Mouse (Mus musculus): Measurements from ENCODE around the gene Ift88. TPM values are rescaled to one million over a fixed set of nuclear protein-coding genes. Genes with fewer than 3 reads are reported as not detected.

The Ift88 gene
- polyA plus RNA-seq, 1 experiment from 2014 or later: 18.6 TPM

- Histone ChIP-seq H3K9ac (ENCODE audit: low read length) (no peak overlapping the region), H3K27me3 (ENCODE audit: control insufficient read depth, insufficient read depth, low read length) (peaks cover 2% of the 10 kb centered on the region; the same call in 1 of the 2 replicates), H3K4me3 (ENCODE audit: low read depth, low read length) (no peak overlapping the region), H3K4me1 (ENCODE audit: control insufficient read depth, insufficient read depth, low read length) (no peaks in the 10 kb centered on the region), H3K9me3 (ENCODE audit: control insufficient read depth, low read length) (no peaks in the 10 kb centered on the region), H3K27ac (ENCODE audit: low read depth, low read length) (no peak overlapping the region), H3K36me3 (ENCODE audit: control insufficient read depth, insufficient read depth, low read length) (no peaks in the 10 kb centered on the region), H3K4me2 (ENCODE audit: low read depth) (no peak overlapping the region)
- DNase-seq (ENCODE audit: low spot score) (no peak), ATAC-seq (ENCODE audit: insufficient read depth, low FRiP score, low TSS enrichment) (no peak)
- WGBS: 67% methylated on average over 5 of the region's 5 CpGs
Observed at GRCm38 (mm10) chr14:57392278-57392677, 31.6 kb upstream of the Ift88 start.

- H3K27ac ChIP-seq (ENCODE audit: low read depth, low read length): no peak overlapping the region
- no peak for DNase-seq (ENCODE audit: low spot score)
- no peaks in the 10 kb centered on the region for H3K9me3 ChIP-seq (ENCODE audit: control insufficient read depth, low read length)
- H3K4me2 ChIP-seq (ENCODE audit: low read depth): no peak overlapping the region
- H3K4me3 ChIP-seq (ENCODE audit: low read depth, low read length): no peak overlapping the region
- H3K36me3 ChIP-seq (ENCODE audit: control insufficient read depth, insufficient read depth, low read length): no peaks in the 10 kb centered on the region
- 0 out of 2 replicates have a peak, but pooled peaks cover 3% of the 10 kb centered on the region for H3K4me1 ChIP-seq (ENCODE audit: control insufficient read depth, insufficient read depth, low read length)
- no peak overlapping the region for H3K9ac ChIP-seq (ENCODE audit: low read length)
- H3K27me3 ChIP-seq (ENCODE audit: control insufficient read depth, insufficient read depth, low read length): peaks cover 8% of the 10 kb centered on the region; the same call in 1 of the 2 replicates
- 82% methylated on average over 2 of the region's 2 CpGs for WGBS
- ATAC-seq (ENCODE audit: insufficient read depth, low FRiP score, low TSS enrichment): no peak
Observed at GRCm38 (mm10) chr14:57395470-57395869, 28.4 kb upstream of the Ift88 start.

- ATAC-seq (ENCODE audit: insufficient read depth, low FRiP score, low TSS enrichment) (no peak), DNase-seq (ENCODE audit: low spot score) (no peak)
Observed at GRCm38 (mm10) chr14:57397221-57397620, 26.6 kb upstream of the Ift88 start.

GRCm38 (mm10) chr14:57398065-57398757 is 25.7 kb upstream of the Ift88 start, which contains the start of gene Cryl1:
TSS of gene Cryl1 (minus strand) at chr14:57398529.
- 2% methylated on average over 43 of the region's 43 CpGs for WGBS
- no peaks in the 10 kb centered on the region for H3K36me3 ChIP-seq (ENCODE audit: control insufficient read depth, insufficient read depth, low read length)
- H3K4me3 ChIP-seq (ENCODE audit: low read depth, low read length): peak within 1 kb of the TSS; percentile 50
- peaks cover 8% of the 10 kb centered on the region; the same call in 1 of the 2 replicates for H3K27me3 ChIP-seq (ENCODE audit: control insufficient read depth, insufficient read depth, low read length)
- H3K4me1 ChIP-seq (ENCODE audit: control insufficient read depth, insufficient read depth, low read length): 0 out of 2 replicates have a peak, but pooled peaks cover 3% of the 10 kb centered on the region
- H3K9me3 ChIP-seq (ENCODE audit: control insufficient read depth, low read length): no peaks in the 10 kb centered on the region
- peak within 1 kb of the TSS; percentile 84 for H3K4me2 ChIP-seq (ENCODE audit: low read depth)
- peak; percentile 96 for DNase-seq (ENCODE audit: low spot score)
- H3K9ac ChIP-seq (ENCODE audit: low read length): peak within 1 kb of the TSS; percentile 74
- no peak within 1 kb of the TSS for H3K27ac ChIP-seq (ENCODE audit: low read depth, low read length)
- peak; percentile 100 for ATAC-seq (ENCODE audit: insufficient read depth, low FRiP score, low TSS enrichment)

More at GRCm38 (mm10) chr14:57397221-57397620, 26.6 kb upstream of the Ift88 start:
- Histone ChIP-seq H3K4me3 (ENCODE audit: low read depth, low read length) (no peak overlapping the region), H3K36me3 (ENCODE audit: control insufficient read depth, insufficient read depth, low read length) (no peaks in the 10 kb centered on the region), H3K27me3 (ENCODE audit: control insufficient read depth, insufficient read depth, low read length) (peaks cover 8% of the 10 kb centered on the region; the same call in 1 of the 2 replicates), H3K4me2 (ENCODE audit: low read depth) (no peak overlapping the region), H3K9me3 (ENCODE audit: control insufficient read depth, low read length) (no peaks in the 10 kb centered on the region), H3K27ac (ENCODE audit: low read depth, low read length) (no peak overlapping the region), H3K4me1 (ENCODE audit: control insufficient read depth, insufficient read depth, low read length) (0 out of 2 replicates have a peak, but pooled peaks cover 3% of the 10 kb centered on the region), H3K9ac (ENCODE audit: low read length) (no peak overlapping the region)
- WGBS: 85% methylated on average over 5 of the region's 5 CpGs

GRCm38 (mm10) chr14:57398813-57399427 is 24.9 kb upstream of the Ift88 start:
- 20% methylated on average over 13 of the region's 13 CpGs for WGBS
- Histone ChIP-seq H3K4me3 (ENCODE audit: low read depth, low read length) (peak overlapping the region; percentile 50), H3K27ac (ENCODE audit: low read depth, low read length) (no peak overlapping the region), H3K4me1 (ENCODE audit: control insufficient read depth, insufficient read depth, low read length) (0 out of 2 replicates have a peak, but pooled peaks cover 3% of the 10 kb centered on the region), H3K9me3 (ENCODE audit: control insufficient read depth, low read length) (no peaks in the 10 kb centered on the region), H3K36me3 (ENCODE audit: control insufficient read depth, insufficient read depth, low read length) (no peaks in the 10 kb centered on the region), H3K27me3 (ENCODE audit: control insufficient read depth, insufficient read depth, low read length) (peaks cover 8% of the 10 kb centered on the region; the same call in 1 of the 2 replicates), H3K4me2 (ENCODE audit: low read depth) (peak overlapping the region; percentile 84), H3K9ac (ENCODE audit: low read length) (peak overlapping the region; percentile 74; the same call in 1 of the 2 replicates)
- no peak for ATAC-seq (ENCODE audit: insufficient read depth, low FRiP score, low TSS enrichment)
- DNase-seq (ENCODE audit: low spot score): peak; percentile 25

GRCm38 (mm10) chr14:57402815-57403214 is 21.0 kb upstream of the Ift88 start:
- Histone ChIP-seq H3K9me3 (ENCODE audit: control insufficient read depth, low read length) (no peaks in the 10 kb centered on the region), H3K9ac (ENCODE audit: low read length) (no peak overlapping the region), H3K27ac (ENCODE audit: low read depth, low read length) (no peak overlapping the region), H3K27me3 (ENCODE audit: control insufficient read depth, insufficient read depth, low read length) (peaks cover under 1% of the 10 kb centered on the region; the same call in 1 of the 2 replicates), H3K4me2 (ENCODE audit: low read depth) (no peak overlapping the region), H3K4me3 (ENCODE audit: low read depth, low read length) (no peak overlapping the region), H3K36me3 (ENCODE audit: control insufficient read depth, insufficient read depth, low read length) (no peaks in the 10 kb centered on the region), H3K4me1 (ENCODE audit: control insufficient read depth, insufficient read depth, low read length) (0 out of 2 replicates have a peak, but pooled peaks cover 3% of the 10 kb centered on the region)
- DNase-seq (ENCODE audit: low spot score) (no peak), ATAC-seq (ENCODE audit: insufficient read depth, low FRiP score, low TSS enrichment) (no peak)

GRCm38 (mm10) chr14:57407039-57407987 is 16.5 kb upstream of the Ift88 start:
- ATAC-seq (ENCODE audit: insufficient read depth, low FRiP score, low TSS enrichment): peak; percentile 48; the same call in 1 of the 2 replicates
- Histone ChIP-seq H3K9ac (ENCODE audit: low read length) (no peak overlapping the region), H3K4me1 (ENCODE audit: control insufficient read depth, insufficient read depth, low read length) (no peaks in the 10 kb centered on the region), H3K4me2 (ENCODE audit: low read depth) (0 out of 2 replicates have a peak overlapping the region, but pooled peaks have one; percentile 14), H3K27ac (ENCODE audit: low read depth, low read length) (no peak overlapping the region), H3K4me3 (ENCODE audit: low read depth, low read length) (0 out of 2 replicates have a peak overlapping the region, but pooled peaks have one; percentile 17), H3K36me3 (ENCODE audit: control insufficient read depth, insufficient read depth, low read length) (no peaks in the 10 kb centered on the region), H3K27me3 (ENCODE audit: control insufficient read depth, insufficient read depth, low read length) (no peaks in the 10 kb centered on the region), H3K9me3 (ENCODE audit: control insufficient read depth, low read length) (no peaks in the 10 kb centered on the region)
- WGBS: 7% methylated on average over 12 of the region's 12 CpGs
- DNase-seq (ENCODE audit: low spot score): peak; percentile 76

GRCm38 (mm10) chr14:57408100-57408499 is 15.8 kb upstream of the Ift88 start:
- Histone ChIP-seq H3K4me2 (ENCODE audit: low read depth) (no peak overlapping the region), H3K9ac (ENCODE audit: low read length) (no peak overlapping the region), H3K27ac (ENCODE audit: low read depth, low read length) (no peak overlapping the region), H3K4me3 (ENCODE audit: low read depth, low read length) (no peak overlapping the region), H3K27me3 (ENCODE audit: control insufficient read depth, insufficient read depth, low read length) (no peaks in the 10 kb centered on the region), H3K36me3 (ENCODE audit: control insufficient read depth, insufficient read depth, low read length) (no peaks in the 10 kb centered on the region), H3K4me1 (ENCODE audit: control insufficient read depth, insufficient read depth, low read length) (no peaks in the 10 kb centered on the region), H3K9me3 (ENCODE audit: control insufficient read depth, low read length) (no peaks in the 10 kb centered on the region)
- ATAC-seq (ENCODE audit: insufficient read depth, low FRiP score, low TSS enrichment) (no peak), DNase-seq (ENCODE audit: low spot score) (no peak)
- 86% methylated on average over 8 of the region's 8 CpGs for WGBS
